Mouse (Mus musculus): ENCODE data around the gene Cd96.
"Not testable (repeated sequence)": the region's sequence is repeated elsewhere in the genome, so short reads cannot be mapped to it uniquely, and the experiment has no call there.

The Cd96 gene

DNA sequence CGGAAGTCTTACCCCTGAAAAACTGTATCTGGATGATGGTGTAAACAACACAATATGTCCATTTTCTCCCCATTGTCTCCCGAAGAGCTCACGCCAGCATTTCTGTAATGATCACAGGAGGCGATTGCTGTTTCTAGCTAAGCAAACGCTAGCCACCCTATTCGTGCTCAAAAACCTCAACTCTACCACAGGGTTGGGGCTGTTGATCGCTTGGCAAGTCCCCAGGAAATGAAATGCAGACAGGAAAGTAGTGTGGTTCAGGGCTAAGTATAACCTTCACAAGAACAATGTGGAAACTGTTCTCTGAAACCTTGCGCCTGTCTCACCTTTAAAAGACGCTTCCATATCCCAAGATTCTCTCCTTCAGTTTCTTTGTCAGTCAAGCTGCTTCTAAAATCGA lies at the start of gene Cd96:
Cd96 (minus strand) TSS at position 232 of the 400 bp plus-strand sequence.
- DNase-seq: no peak

GRCm38 (mm10) chr16:46166971-46167370 lies 46.9 kb upstream of the Cd96 start:
- DNase-seq: no peak

DNA sequence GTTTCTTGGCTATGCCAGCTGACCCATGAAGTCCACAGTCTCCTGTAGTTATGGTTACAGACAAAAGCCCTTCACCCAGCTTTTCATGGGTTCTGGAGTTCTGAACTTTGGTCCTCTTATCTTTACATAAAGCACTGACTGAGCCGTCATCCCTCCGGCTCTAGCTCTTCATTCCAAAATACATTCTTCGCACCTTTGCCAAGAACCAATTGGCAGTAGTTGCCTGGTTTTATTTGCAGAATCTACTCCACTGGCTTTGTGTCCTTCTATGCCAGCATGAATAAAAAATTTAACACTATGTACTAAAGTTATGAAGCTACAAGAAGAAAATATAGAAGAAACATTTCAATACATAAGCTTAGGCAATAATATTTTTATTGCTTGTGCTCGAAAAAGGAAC lies 45.3 kb upstream of the Cd96 start:
- no peak for DNase-seq

DNA sequence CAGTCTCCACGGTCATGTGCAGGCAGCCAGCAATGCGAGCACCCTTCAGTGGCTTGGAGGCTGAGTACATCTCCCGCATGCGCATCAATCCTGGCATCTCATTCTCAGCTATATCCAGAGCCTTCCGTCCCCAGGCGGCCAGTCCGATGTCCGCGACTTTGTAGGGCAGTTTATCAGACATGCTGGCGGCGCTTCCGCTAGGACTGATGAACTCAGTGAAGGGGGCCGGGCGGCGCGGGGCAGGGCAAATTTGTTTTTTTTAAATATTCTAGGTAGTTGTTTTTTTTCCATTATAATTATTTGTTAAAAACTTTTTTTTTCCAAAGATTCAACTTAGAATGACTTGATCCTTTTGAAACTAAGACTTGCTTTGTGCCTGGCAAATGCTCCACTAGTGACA lies 34.8 kb upstream of the Cd96 start, which contains the start of gene Gm4737:
Gm4737 (minus strand) TSS at position 246 of the 400 bp plus-strand sequence.
- not testable (repeated sequence) for DNase-seq

DNA sequence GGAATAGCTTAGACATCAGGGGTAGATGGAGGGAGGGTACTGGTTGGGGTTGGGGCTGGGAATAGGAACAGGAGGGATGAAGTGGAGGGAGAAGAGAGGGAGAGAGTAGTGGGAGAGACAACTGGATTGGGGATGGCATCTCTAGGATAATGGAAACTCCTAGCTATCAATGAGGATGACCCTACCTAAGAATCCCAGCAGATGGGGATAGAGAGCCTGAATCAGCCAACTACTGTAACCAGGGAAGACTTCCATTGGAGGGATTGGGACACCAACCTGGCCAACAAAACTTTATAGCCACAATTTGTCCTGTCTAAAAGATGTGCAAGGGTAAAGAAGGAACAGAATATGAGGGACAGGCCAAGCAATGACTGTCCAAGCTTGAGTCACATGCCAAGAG lies 31.1 kb upstream of the Cd96 start:
- peak; percentile 6 to 9 for DNase-seq

GRCm38 (mm10) chr16:46148661-46149341 lies 28.8 kb upstream of the Cd96 start:
- no peak for DNase-seq

DNA sequence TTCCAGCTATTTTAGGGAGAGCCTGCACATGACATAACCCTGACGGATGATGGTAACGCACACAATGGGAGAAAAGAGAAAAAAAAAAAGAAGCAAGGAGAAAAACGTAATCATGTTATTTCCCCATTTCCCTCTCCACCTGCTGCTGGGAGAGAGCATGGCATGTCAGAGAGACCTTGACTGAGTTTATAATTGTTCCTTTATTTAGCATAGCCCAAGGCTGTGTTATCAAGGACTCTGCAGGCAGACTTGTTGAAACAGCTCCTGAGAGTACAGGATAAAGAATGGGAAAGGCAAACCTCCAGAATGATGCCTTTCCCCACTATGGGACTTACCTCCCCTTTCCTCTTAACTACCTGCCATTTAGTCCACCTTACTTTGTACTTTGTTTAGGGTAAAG lies 26.9 kb upstream of the Cd96 start:
- no peak for DNase-seq

DNA sequence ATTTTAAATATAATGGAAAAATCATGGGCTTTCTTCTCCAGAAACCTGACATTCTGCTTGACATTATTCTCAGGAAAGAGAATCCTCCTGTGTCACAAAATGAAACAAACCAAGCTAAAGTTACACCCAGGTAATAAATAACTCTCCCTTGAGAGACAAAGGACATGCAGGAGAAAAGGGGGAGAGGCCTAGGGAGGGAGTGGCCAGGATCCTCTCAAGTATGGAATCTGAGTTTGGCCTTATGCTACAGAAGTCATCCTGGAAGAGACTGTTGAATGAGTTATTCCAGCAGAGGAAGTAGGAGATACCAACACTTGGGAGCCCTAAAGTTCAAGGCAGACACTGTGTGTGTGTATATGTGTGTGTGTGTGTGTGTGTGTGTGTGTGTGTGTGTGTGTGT lies 2.2 kb upstream of the Cd96 start:
- DNase-seq: no peak

GRCm38 (mm10) chr16:46121420-46121819 lies 1.4 kb upstream of the Cd96 start:
- peak; percentile 69 to 72 for DNase-seq

GRCm38 (mm10) chr16:46120607-46121006 lies 556 bp upstream of the Cd96 start:
- no peak for DNase-seq

DNA sequence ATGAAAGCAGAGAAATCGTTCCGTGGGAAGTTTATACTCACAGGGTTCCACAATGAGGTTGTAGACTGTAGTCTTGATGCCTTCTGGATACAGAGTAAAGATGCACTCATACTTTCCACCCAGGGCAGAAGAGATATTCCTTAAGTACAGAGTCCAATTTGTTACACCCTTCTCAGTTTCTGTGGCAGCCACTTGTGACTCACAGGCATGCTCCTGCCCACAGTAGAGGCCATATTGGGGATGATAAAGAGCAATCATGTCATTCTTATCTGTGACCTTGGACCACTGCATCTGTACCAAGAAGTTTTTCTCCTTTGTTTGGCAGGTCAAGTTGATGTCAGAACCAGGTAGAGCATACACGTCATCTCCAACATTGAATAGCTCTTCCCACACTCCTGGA lies 2.4 kb downstream of the Cd96 start:
- no peak for DNase-seq

DNA sequence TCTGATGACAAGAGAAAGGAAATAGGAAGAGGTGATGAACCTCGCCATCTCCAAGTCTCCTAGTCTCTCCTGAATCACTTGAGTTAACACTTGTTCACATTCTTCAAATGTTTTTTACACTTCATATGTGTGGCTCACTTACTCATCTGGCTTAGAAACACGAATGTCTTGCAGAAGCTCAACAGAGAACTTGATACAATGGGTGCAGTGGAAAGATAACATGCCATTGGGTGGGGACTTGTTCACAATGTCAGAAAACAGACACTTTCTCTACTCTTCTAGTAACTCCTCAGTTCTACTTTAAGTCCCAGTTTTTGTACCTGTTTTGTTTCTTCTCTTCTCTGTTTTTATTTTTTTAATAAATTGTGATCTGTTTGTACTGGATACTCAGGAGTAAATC lies 5.3 kb downstream of the Cd96 start:
- no peak for DNase-seq

GRCm38 (mm10) chr16:46109536-46109935 lies 10.5 kb downstream of the Cd96 start:
- DNase-seq: peak; percentile 27 to 29

DNA sequence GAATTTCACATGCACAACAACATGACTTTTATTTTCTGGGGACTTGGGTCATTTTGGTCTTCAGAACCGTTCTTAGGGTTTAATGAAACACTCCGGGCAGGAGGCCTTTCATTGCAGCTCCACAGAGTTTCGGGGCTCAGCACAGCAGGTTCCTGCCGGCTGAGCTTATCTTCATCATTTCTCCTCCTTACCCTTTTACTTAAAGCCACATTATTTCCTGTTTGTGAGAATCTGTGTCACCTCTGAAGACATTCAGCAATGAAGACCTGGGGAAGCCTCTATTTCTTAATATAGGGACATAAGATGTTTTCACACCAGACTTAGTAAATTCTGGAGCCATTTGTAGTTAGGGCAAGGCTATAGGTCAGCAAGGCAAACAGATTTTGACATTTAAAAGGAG lies 12.6 kb downstream of the Cd96 start:
- no peak for DNase-seq

DNA sequence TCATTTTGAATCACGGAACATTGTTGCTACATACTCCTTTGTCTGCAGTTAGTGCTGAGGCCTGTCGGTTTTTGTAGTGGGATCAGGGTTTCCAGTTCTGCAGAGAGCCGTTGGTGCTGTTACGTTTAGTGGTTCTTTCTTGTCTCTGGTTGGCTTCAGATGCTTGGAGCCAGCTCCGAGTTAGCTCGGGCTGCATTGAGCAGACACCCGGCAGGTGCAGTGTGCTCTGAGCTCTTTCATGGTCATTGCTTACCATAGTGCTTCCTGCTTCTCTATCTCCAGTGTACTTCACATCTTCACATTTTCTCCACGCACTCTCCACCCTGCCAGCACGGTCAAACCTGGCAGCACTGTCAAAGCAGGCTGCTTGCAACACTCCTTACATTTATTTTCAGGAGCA lies 15.6 kb downstream of the Cd96 start:
- no peak for DNase-seq

DNA sequence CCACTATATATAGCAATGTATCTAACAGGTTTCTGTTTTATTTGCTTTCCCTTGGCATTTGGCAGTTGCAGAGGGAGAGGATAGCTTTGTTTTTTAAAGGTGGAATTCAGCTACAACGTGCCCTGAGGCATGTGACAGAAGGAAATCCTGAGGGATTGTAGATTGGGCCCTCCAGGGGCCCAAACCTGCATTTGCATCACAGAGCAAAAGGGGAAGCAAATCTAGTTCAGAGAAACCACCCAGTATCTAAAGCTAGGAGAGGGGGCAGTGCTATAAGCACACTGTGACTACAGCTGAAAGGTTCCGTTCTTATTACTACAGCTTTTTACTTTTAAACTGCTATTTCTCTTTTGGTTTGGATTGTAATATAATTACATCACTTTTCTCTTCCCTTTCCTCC lies 18.3 kb downstream of the Cd96 start:
- no peak for DNase-seq

GRCm38 (mm10) chr16:46100286-46100685 lies 19.8 kb downstream of the Cd96 start:
- peak; percentile 23 for DNase-seq

GRCm38 (mm10) chr16:46097421-46097820 lies 22.6 kb downstream of the Cd96 start:
- no peak for DNase-seq

DNA sequence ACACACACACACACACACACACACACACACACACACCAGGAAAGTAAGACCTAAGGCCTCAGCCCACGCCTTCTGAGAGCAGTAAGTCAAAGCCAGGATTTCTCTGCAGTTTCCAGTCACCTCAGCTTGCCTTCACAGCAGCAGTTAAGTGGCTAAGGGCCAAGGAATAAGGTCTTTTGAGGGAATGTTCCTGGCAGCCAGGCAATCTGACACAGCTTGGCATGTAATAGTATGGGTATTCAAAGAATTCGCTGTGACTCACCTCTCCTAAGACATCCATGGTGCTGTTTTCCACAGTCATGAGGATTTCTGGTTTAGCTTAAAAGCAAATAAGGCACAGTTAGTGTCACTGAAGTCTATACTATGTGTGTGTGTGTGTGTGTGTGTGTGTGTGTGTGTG lies 25.6 kb downstream of the Cd96 start:
- DNase-seq: peak; percentile 64 to 75

GRCm38 (mm10) chr16:46092935-46093334 lies 27.1 kb downstream of the Cd96 start:
- DNase-seq: no peak

DNA sequence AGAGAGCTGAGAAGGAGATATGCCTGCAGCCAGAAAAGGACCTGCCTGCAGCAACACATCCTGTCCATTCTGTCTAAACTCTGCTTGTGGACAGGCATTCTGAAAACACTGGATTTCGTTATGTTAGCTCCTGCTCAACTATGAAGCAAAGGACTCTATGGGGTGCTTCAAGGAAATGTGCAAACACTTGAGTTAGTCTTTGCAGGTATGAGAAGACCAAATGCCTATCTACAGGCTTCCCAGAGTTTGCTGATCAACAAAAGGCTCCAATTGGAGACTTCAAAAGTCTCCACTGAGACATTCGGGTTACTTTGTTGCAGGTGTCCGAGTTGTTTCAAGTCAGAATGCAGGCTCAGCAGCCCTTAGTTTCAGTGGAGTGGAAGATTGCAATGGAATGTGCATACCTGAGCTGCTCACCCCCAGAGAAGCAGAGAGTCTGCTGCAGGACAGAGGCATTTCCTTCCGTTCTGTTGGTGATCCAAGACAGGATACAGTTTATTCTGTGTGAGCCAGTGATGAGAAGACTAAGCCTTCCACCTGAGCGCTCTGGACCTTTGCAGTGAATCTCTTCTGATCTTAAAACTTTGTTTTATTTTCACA lies 33.1 kb downstream of the Cd96 start:
- no peak for DNase-seq

DNA sequence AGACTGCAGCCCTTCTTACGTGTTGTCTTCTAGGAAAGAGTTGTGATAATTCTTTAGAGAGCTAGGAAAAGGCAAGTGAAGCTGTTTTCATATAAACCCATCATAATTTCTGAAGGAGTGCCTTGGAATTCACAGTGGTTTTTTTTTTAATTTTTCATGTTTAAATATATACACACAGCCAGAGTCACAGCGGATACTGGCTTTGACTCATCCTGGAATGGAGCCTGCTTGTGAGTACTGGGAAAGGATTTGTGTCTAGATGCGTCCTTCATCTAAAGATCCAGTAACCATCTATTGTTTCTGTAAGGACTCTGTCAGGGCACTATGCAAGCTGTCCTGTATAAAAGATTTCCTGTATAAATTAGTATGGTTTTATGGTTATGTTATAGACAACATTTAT lies 52.1 kb downstream of the Cd96 start:
- DNase-seq: no peak

GRCm38 (mm10) chr16:46063278-46063677 lies 56.8 kb downstream of the Cd96 start:
- no peak for DNase-seq

DNA sequence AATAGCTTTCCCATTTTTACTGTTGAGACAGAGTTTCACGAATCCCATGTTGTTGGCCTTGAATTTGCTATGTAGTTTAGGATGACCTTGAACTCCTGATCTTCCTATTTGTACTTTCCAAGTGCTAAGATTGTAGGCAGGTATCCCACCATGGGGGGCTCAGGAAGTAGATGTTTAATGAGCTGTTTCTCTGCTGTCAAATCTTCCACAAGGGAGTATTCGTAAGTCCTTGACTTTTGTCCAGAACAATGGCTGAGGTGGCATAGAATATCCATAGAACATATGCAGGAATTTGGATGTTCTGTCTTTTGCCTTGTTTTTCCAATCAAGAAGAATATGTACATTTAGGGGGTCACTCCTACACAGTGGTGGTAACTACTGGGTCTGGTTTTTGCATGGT lies 73.1 kb downstream of the Cd96 start:
- no peak for DNase-seq

DNA sequence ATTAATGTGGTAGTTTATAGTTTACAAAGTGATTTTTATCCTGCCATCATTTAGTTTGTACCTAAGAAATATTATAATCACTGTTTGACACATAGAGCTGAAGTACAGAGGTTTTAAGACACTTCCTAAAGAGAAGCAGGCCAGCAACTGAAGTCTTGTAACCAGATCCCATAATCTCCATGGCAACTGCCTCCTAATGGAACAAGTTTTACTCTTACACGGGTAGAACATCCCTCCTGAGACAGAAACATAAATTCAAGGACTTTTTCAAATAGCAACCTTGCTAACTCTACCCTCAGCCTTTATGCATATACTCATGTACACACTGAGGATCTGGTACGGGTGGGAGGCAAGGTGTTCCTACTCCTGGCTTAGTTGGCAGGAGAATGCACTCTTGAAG lies 83.8 kb downstream of the Cd96 start:
- no peak for DNase-seq

Measured in cerebellum, postnatal 14 days (tissue).